Comparison of ENCODE assay signal across 8 mouse cellular contexts in the genomic region with DNA sequence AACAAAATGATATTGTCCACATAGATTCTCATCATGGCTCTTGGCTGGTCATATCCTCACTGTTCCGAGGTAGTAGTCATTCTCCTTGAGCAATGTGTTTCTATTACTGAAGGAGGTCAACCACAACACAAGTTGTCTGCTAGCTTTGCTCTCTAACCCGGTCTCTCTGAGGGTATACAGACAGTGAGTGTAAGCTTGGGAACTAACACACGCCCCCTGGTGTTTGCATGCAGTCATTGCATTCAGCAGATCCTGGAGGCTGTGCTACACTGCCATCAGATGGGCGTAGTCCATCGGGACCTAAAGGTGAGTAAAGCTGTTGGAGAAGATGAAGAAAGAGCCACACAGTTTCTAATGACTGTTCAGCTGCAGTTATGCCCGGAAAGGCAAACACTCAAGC.
DNase-seq lines count a peak whose midpoint lies in the region; ATAC-seq lines count a peak whose summit lies in the region.

No protein-coding gene starts in this region.

- H3K9ac ChIP-seq in hindbrain, embryonic 16.5 days (ENCODE audit: low read depth, low read length) = no peak overlapping the region

- H3K4me1 ChIP-seq in hindbrain, embryonic 16.5 days (ENCODE audit: control insufficient read depth, insufficient read depth, low read depth, low read length) = no peaks in the 10 kb centered on the region

- H3K9me3 ChIP-seq in hindbrain, embryonic 16.5 days (ENCODE audit: control insufficient read depth, low read length) = no peaks in the 10 kb centered on the region

- H3K4me2 ChIP-seq in hindbrain, embryonic 16.5 days (ENCODE audit: low read length) = no peak overlapping the region

- H3K27me3 ChIP-seq in hindbrain, embryonic 16.5 days (replicated peaks; ENCODE audit: control insufficient read depth, insufficient read depth, low read length) = no peaks in the 10 kb centered on the region

- WGBS in hindbrain, embryonic 16.5 days = 31% methylated on average over 6 of the region's 6 CpGs

- DNase-seq in R1 (ENCODE audit: low read depth, low spot score) = peak; percentile 81
- peak; percentile 85 to 89 for DNase-seq in cerebellum, postnatal 25 days
- peak; percentile 44 to 70 for DNase-seq in frontal cortex, postnatal 36 days (ENCODE audit: low spot score in 2 of 2)
- DNase-seq in left cerebral cortex, adult 11 months (ENCODE audit: low spot score) = peak; percentile 39
- peak; percentile 91 for DNase-seq in lung, postnatal 36 days
- DNase-seq in right cerebral cortex, adult 18-20 months = peak; percentile 66
- peak; percentile 42 for DNase-seq in urinary bladder, adult 2 months (ENCODE audit: low spot score)

- no peaks in the 10 kb centered on the region for H3K36me3 ChIP-seq in hindbrain, embryonic 16.5 days (ENCODE audit: control insufficient read depth, insufficient read depth, low read length)

- peak; percentile 94 for ATAC-seq in hindbrain, embryonic 16.5 days

- H3K27ac ChIP-seq in hindbrain, embryonic 16.5 days (ENCODE audit: low read depth, low read length) = no peak overlapping the region

- no peak overlapping the region for H3K4me3 ChIP-seq in hindbrain, embryonic 16.5 days (ENCODE audit: low read length)

Comparison
In these comparisons a context has a peak if more than half of its experiments do, and no peak if none do; other contexts are left out.
1. DNase-seq: peak in every context shown above with its lines; median percentile 91 in lung, postnatal 36 days; 87 in cerebellum, postnatal 25 days; 81 in R1; 66 in right cerebral cortex, adult 18-20 months; 57 in frontal cortex, postnatal 36 days; 42 in urinary bladder, adult 2 months; 39 in left cerebral cortex, adult 11 months.